Mouse (Mus musculus) embryonic fibroblast, embryonic 13.5 days (primary cell): ENCODE measurements around the gene Gm49661.

Experiments
- CTCF ChIP-seq: IDR thresholded peaks from 2 replicates; pipeline ENCODE4 v1.5.1; 2011; ENCODE audit warnings: mild to moderate bottlenecking, control low read depth, low read length, moderate library complexity, borderline replicate concordance; ENCODE audit not compliant: insufficient read depth
- POLR2A ChIP-seq: IDR thresholded peaks from 2 replicates; pipeline ENCODE4 v1.6.1; 2011; ENCODE audit warnings: low read depth, mild to moderate bottlenecking, control low read depth, low read length, moderate library complexity

- TF ChIP-seq CTCF: no peak
- TF ChIP-seq POLR2A: no peak
These were observed 20.1 kb upstream of the Gm49661 start for GRCm38 (mm10) chr8:84989311-84989731.
